Mouse (Mus musculus) embryonic facial prominence, embryonic 11.5 days (tissue): Measurements from ENCODE around the gene March6. TPM values are rescaled to one million over a fixed set of nuclear protein-coding genes. Genes with fewer than 3 reads are reported as not detected.

ENCODE experiments used
- ATAC-seq: fragments of 200-750 bp; cut with Nextera tagmentation; replicated peaks from 2 replicates; pipeline ENCODE4 v1.8.0; 2017; ENCODE audit warnings: low read depth; ENCODE audit not compliant: insufficient number of reproducible peaks, low FRiP score, low TSS enrichment
- DNase-seq: peaks from one replicate; pipeline ENCODE4 v3.0.0-alpha.2; 2015; ENCODE audit warnings: low spot score
- H3K27ac ChIP-seq: fragments of 300-500 bp; sonication (generic); replicated peaks from 2 replicates; pipeline ENCODE4 v1.5.1; 2014; ENCODE audit warnings: mild to moderate bottlenecking, low read depth, low read length, control low read depth
- H3K27me3 ChIP-seq: fragments of 300-500 bp; sonication (generic); 2 replicates; pipeline ENCODE4 v1.6.1; 2014; ENCODE audit warnings: mild to moderate bottlenecking, low read length, moderate library complexity, mixed read lengths; ENCODE audit not compliant: control insufficient read depth, insufficient read depth
- H3K36me3 ChIP-seq: fragments of 300-500 bp; sonication (generic); replicated peaks from 2 replicates; pipeline ENCODE4 v1.6.1; 2014; ENCODE audit warnings: low read depth, mild to moderate bottlenecking, low read length, moderate library complexity, mixed read lengths; ENCODE audit not compliant: control insufficient read depth, insufficient read depth
- H3K4me1 ChIP-seq: fragments of 300-500 bp; sonication (generic); 2 replicates; pipeline ENCODE4 v1.6.1; 2014; ENCODE audit warnings: low read length, mixed read lengths; ENCODE audit not compliant: control insufficient read depth, insufficient read depth
- H3K4me2 ChIP-seq: fragments of 300-500 bp; sonication (generic); 2 replicates; pipeline ENCODE4 v1.6.1; 2014; ENCODE audit warnings: low read depth, mild to moderate bottlenecking, control low read depth, low read length, moderate library complexity
- H3K4me3 ChIP-seq: fragments of 300-500 bp; sonication (generic); 2 replicates; pipeline ENCODE4 v1.5.1; 2014; ENCODE audit warnings: low read depth, low read length, control low read depth
- H3K9ac ChIP-seq: fragments of 300-500 bp; sonication (generic); replicated peaks from 2 replicates; pipeline ENCODE4 v1.6.1; 2014; ENCODE audit warnings: mild to moderate bottlenecking, control low read depth, low read length
- H3K9me3 ChIP-seq: fragments of 300-500 bp; sonication (generic); replicated peaks from 2 replicates; pipeline ENCODE4 v1.6.1; 2016; ENCODE audit warnings: mild to moderate bottlenecking, low read length, inconsistent platforms, mixed read lengths; ENCODE audit not compliant: control insufficient read depth
- WGBS: fragments of 180-500 bp; shearing (Covaris S2); extraction: QIAGEN DNeasy Blood & Tissue Kit; methylation state at CpG from one replicate; pipeline ENCODE4 v1.1.7; 2014; 5-methylcytosine and 5-hydroxymethylcytosine counted together
- polyA plus RNA-seq: library from polyadenylated mRNA; unstranded; fragments of >200 nt; fragmentation: Nextera tagmentation; extraction: Ambion mirVana; gene quantifications from 2 replicates; pipeline ENCODE4 v1.2.1, GENCODE M21; 2014

March6 gene
- polyA plus RNA-seq, 1 experiment from 2014 or later, result 40.6 TPM

GRCm38 (mm10) chr15:31539643-31540512 lies 9.0 kb upstream of the March6 start:
- Histone ChIP-seq H3K4me3 (no peak overlapping the region), H3K4me2 (no peak overlapping the region), H3K27me3 (no peaks in the 10 kb centered on the region), H3K36me3 (no peaks in the 10 kb centered on the region), H3K4me1 (peaks cover 9% of the 10 kb centered on the region; the same call in 1 of the 2 replicates), H3K27ac (no peak overlapping the region), H3K9ac (no peak overlapping the region), H3K9me3 (no peaks in the 10 kb centered on the region)
- no peak for DNase-seq
- 67% methylated on average over 9 of the region's 9 CpGs for WGBS
- ATAC-seq, result no peak

- no peaks in the 10 kb centered on the region for H3K9me3 ChIP-seq
- H3K4me1 ChIP-seq, result peaks cover 9% of the 10 kb centered on the region; the same call in 1 of the 2 replicates
- no peak overlapping the region for H3K27ac ChIP-seq
- no peaks in the 10 kb centered on the region for H3K27me3 ChIP-seq
- DNase-seq (no peak), ATAC-seq (no peak)
- no peaks in the 10 kb centered on the region for H3K36me3 ChIP-seq
- H3K4me2 ChIP-seq, result no peak overlapping the region
- H3K4me3 ChIP-seq, result no peak overlapping the region
- no peak overlapping the region for H3K9ac ChIP-seq
- 89% methylated on average over 3 of the region's 3 CpGs for WGBS
These were observed 7.5 kb upstream of the March6 start for GRCm38 (mm10) chr15:31538346-31538745.

GRCm38 (mm10) chr15:31537706-31538105 lies 6.9 kb upstream of the March6 start:
- Histone ChIP-seq H3K36me3 (no peaks in the 10 kb centered on the region), H3K27ac (no peak overlapping the region), H3K4me1 (peaks cover 9% of the 10 kb centered on the region; the same call in 1 of the 2 replicates), H3K9ac (no peak overlapping the region), H3K9me3 (no peaks in the 10 kb centered on the region), H3K27me3 (no peaks in the 10 kb centered on the region), H3K4me2 (no peak overlapping the region), H3K4me3 (no peak overlapping the region)
- ATAC-seq (no peak), DNase-seq (no peak)
- WGBS, result 85% methylated on average over 2 of the region's 2 CpGs

GRCm38 (mm10) chr15:31536051-31536737 lies 5.3 kb upstream of the March6 start:
- no peak overlapping the region for H3K27ac ChIP-seq
- no peak overlapping the region for H3K4me2 ChIP-seq
- 16% methylated on average over 7 of the region's 7 CpGs for WGBS
- peak; percentile 43 for DNase-seq
- no peaks in the 10 kb centered on the region for H3K36me3 ChIP-seq
- ATAC-seq, result peak; percentile 77
- H3K4me3 ChIP-seq, result no peak overlapping the region
- H3K9ac ChIP-seq, result no peak overlapping the region
- no peaks in the 10 kb centered on the region for H3K9me3 ChIP-seq
- no peaks in the 10 kb centered on the region for H3K27me3 ChIP-seq
- peaks cover 3% of the 10 kb centered on the region; the same call in 1 of the 2 replicates for H3K4me1 ChIP-seq

- Histone ChIP-seq H3K4me2 (no peak overlapping the region), H3K4me3 (no peak overlapping the region), H3K27ac (no peak overlapping the region), H3K27me3 (no peaks in the 10 kb centered on the region), H3K4me1 (peaks cover 3% of the 10 kb centered on the region; the same call in 1 of the 2 replicates), H3K9me3 (no peaks in the 10 kb centered on the region), H3K36me3 (no peaks in the 10 kb centered on the region), H3K9ac (no peak overlapping the region)
- 32% methylated on average over 8 of the region's 8 CpGs for WGBS
- DNase-seq (no peak), ATAC-seq (no peak)
These were observed 4.5 kb upstream of the March6 start for GRCm38 (mm10) chr15:31535259-31535855.

- no peak overlapping the region for H3K4me2 ChIP-seq
- no peaks in the 10 kb centered on the region for H3K27me3 ChIP-seq
- ATAC-seq (no peak), DNase-seq (no peak)
- no peaks in the 10 kb centered on the region for H3K36me3 ChIP-seq
- H3K9me3 ChIP-seq, result no peaks in the 10 kb centered on the region
- 85% methylated on average over 7 of the region's 7 CpGs for WGBS
- H3K27ac ChIP-seq, result no peak overlapping the region
- H3K4me1 ChIP-seq, result peaks cover 3% of the 10 kb centered on the region; the same call in 1 of the 2 replicates
- no peak overlapping the region for H3K4me3 ChIP-seq
- no peak overlapping the region for H3K9ac ChIP-seq
These were observed 3.8 kb upstream of the March6 start for GRCm38 (mm10) chr15:31534421-31535258.

- Histone ChIP-seq H3K27ac (no peak overlapping the region), H3K4me1 (peaks cover 3% of the 10 kb centered on the region; the same call in 1 of the 2 replicates), H3K9ac (no peak overlapping the region), H3K4me2 (no peak overlapping the region), H3K36me3 (no peaks in the 10 kb centered on the region), H3K27me3 (no peaks in the 10 kb centered on the region), H3K4me3 (no peak overlapping the region), H3K9me3 (no peaks in the 10 kb centered on the region)
- ATAC-seq (no peak), DNase-seq (no peak)
- WGBS, result 84% methylated on average over 2 of the region's 2 CpGs
These were observed 2.7 kb upstream of the March6 start for GRCm38 (mm10) chr15:31533529-31533928.
